Mouse (Mus musculus): ENCODE results near the gene Olfr453. TPM values are rescaled to one million over a fixed set of nuclear protein-coding genes. Genes with fewer than 3 reads are reported as not detected.

Gene Olfr453
- polyA plus RNA-seq, 1 experiment from 2014 or later: not detected

DNA sequence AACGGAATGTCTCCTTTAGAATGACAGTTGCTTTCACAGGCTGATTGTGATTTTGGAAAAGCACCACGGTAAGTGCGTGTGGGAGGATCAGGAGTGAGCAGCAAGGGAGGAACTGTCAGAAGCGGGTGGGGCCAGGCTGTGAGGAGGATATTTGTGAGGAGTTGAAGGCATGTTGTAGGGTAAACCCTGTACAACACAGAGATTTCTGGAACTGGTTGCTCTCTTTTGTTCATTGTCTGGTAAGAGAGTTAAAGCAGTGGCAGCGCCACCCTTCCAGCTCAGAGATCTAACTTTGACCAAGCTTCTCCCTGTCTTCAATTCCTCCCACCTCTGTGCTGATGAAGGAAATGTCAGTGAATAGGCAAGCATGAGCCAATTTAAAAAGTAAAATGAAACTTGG lies 3.1 kb downstream of the Olfr453 start:
- WGBS: 59% methylated on average over 5 of the region's 5 CpGs

DNA sequence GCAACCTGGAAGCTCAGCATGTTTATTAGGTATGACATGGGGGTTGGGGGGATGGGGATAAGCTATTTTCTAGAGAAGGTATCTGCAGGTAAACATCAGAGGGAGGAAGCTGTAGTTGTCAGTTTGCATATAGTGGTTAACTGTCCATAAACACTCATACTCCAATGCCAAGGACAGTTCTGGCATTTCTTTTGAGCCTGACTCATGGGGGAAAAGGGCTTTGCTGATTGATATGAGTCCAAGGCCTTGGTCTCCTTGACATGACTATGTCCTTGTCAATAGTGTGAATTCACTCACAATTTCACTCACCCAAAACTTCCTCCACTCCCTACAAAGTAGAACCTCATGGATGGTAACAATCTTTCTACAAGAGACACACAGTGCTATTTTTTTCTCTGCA lies 8.7 kb downstream of the Olfr453 start:
- Histone ChIP-seq H3K4me2 (ENCODE audit: low read length) (no peak overlapping the region), H3K27me3 (ENCODE audit: control insufficient read depth, insufficient read depth, low read length) (no peaks in the 10 kb centered on the region), H3K27ac (replicated peaks in 1 of 2; ENCODE audit: control insufficient read depth in 1 of 2, insufficient read depth in 1 of 2, low read depth in 2 of 2, low read length in 2 of 2) (no peak overlapping the region), H3K4me3 (ENCODE audit: control insufficient read depth in 1 of 2, insufficient read depth in 1 of 2, low read depth in 1 of 2, low read length in 2 of 2) (no peak overlapping the region), H3K9me3 (ENCODE audit: control insufficient read depth, low read length) (0 out of 2 replicates have a peak, but pooled peaks cover 5% of the 10 kb centered on the region), H3K36me3 (ENCODE audit: control insufficient read depth, insufficient read depth, low read length) (no peaks in the 10 kb centered on the region), H3K4me1 (ENCODE audit: control insufficient read depth in 2 of 2, insufficient read depth in 2 of 2, low read length in 2 of 2) (no peaks in the 10 kb centered on the region), H3K9ac (ENCODE audit: low read length) (no peak overlapping the region)
- no peak for ATAC-seq (ENCODE audit: insufficient number of reproducible peaks, insufficient read depth, low FRiP score, low read depth)

More for the DNA sequence above, 3.1 kb downstream of the Olfr453 start:
- no peaks in the 10 kb centered on the region for H3K9me3 ChIP-seq (ENCODE audit: control insufficient read depth, low read length)
- no peaks in the 10 kb centered on the region for H3K27me3 ChIP-seq (ENCODE audit: control insufficient read depth, insufficient read depth, low read length)
- no peak overlapping the region for H3K4me2 ChIP-seq (ENCODE audit: low read length)
- no peak overlapping the region for H3K27ac ChIP-seq (replicated peaks in 1 of 2; ENCODE audit: control insufficient read depth in 1 of 2, insufficient read depth in 1 of 2, low read depth in 2 of 2, low read length in 2 of 2)
- no peaks in the 10 kb centered on the region for H3K4me1 ChIP-seq (ENCODE audit: control insufficient read depth in 2 of 2, insufficient read depth in 2 of 2, low read length in 2 of 2)
- no peak for ATAC-seq (ENCODE audit: insufficient number of reproducible peaks, insufficient read depth, low FRiP score, low read depth)
- no peaks in the 10 kb centered on the region for H3K36me3 ChIP-seq (ENCODE audit: control insufficient read depth, insufficient read depth, low read length)
- no peak overlapping the region for H3K4me3 ChIP-seq (ENCODE audit: control insufficient read depth in 1 of 2, insufficient read depth in 1 of 2, low read depth in 1 of 2, low read length in 2 of 2)
- H3K9ac ChIP-seq (ENCODE audit: low read length): no peak overlapping the region

DNA sequence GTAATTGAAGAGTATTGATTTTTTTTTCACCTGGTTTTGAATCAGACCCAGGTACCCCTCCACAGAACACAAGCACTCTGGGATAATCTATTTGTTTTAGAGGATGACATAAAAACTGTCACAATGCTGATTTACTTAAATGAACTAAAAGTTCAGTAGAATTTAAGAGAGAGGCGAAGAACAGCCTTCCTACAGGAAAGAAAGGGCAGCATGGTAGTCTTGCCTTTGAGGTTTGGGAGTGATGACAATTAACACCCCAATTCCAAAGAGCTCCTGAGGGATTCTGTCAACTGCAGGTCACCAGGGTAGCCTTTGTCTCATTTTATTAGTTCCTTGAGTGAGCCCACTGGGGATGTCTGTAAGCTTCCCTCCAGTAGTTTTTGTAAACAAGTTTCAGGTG lies 16.9 kb downstream of the Olfr453 start, which contains the start of gene Olfr38:
Olfr38 (plus strand) TSS at position 301 of the 400 bp plus-strand sequence.
- no peaks in the 10 kb centered on the region for H3K27me3 ChIP-seq (ENCODE audit: control insufficient read depth, insufficient read depth, low read length)
- no peaks in the 10 kb centered on the region for H3K36me3 ChIP-seq (ENCODE audit: control insufficient read depth, insufficient read depth, low read length)
- H3K4me2 ChIP-seq (ENCODE audit: low read length): no peak within 1 kb of the TSS
- WGBS: 71% methylated on average over 1 of the region's 1 CpGs
- H3K27ac ChIP-seq (replicated peaks in 1 of 2; ENCODE audit: control insufficient read depth in 1 of 2, insufficient read depth in 1 of 2, low read depth in 2 of 2, low read length in 2 of 2): no peak within 1 kb of the TSS
- no peak within 1 kb of the TSS for H3K4me3 ChIP-seq (ENCODE audit: control insufficient read depth in 1 of 2, insufficient read depth in 1 of 2, low read depth in 1 of 2, low read length in 2 of 2)
- H3K9ac ChIP-seq (ENCODE audit: low read length): no peak within 1 kb of the TSS
- H3K9me3 ChIP-seq (ENCODE audit: control insufficient read depth, low read length): no peaks in the 10 kb centered on the region
- H3K4me1 ChIP-seq (ENCODE audit: control insufficient read depth in 2 of 2, insufficient read depth in 2 of 2, low read length in 2 of 2): no peaks in the 10 kb centered on the region
- no peak for ATAC-seq (ENCODE audit: insufficient number of reproducible peaks, insufficient read depth, low FRiP score, low read depth)

DNA sequence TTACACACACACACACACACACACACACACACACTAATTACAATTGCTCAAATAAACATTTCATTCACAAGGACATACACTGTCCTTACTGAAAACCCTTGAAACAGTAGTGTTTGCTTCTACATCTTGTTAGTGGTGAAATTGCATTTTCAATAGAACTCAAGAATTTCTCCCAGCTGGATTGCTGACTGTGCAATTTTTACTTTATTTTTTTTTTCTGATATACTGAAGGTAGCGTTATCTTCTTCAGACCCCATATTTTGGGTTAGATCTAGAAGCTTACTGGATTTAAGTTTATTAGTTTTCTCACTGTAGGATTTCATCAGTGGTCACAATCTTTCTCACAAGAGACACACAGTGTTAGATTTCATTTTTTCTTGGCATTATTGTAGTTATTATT lies 37.9 kb downstream of the Olfr453 start:
- WGBS: 80% methylated on average over 1 of the region's 1 CpGs

GRCm38 (mm10) chr6:42784793-42785192 lies 45.6 kb downstream of the Olfr453 start, which contains the start of gene Olfr452:
Gene Olfr452, plus strand, starts transcription at chr6:42785093.
- Histone ChIP-seq H3K4me2 (ENCODE audit: low read length) (no peak within 1 kb of the TSS), H3K27ac (replicated peaks in 1 of 2; ENCODE audit: control insufficient read depth in 1 of 2, insufficient read depth in 1 of 2, low read depth in 2 of 2, low read length in 2 of 2) (no peak within 1 kb of the TSS), H3K27me3 (ENCODE audit: control insufficient read depth, insufficient read depth, low read length) (no peaks in the 10 kb centered on the region), H3K36me3 (ENCODE audit: control insufficient read depth, insufficient read depth, low read length) (no peaks in the 10 kb centered on the region), H3K4me1 (ENCODE audit: control insufficient read depth in 2 of 2, insufficient read depth in 2 of 2, low read length in 2 of 2) (no peaks in the 10 kb centered on the region), H3K9me3 (ENCODE audit: control insufficient read depth, low read length) (no peaks in the 10 kb centered on the region), H3K4me3 (ENCODE audit: control insufficient read depth in 1 of 2, insufficient read depth in 1 of 2, low read depth in 1 of 2, low read length in 2 of 2) (no peak within 1 kb of the TSS), H3K9ac (ENCODE audit: low read length) (no peak within 1 kb of the TSS)
- ATAC-seq (ENCODE audit: insufficient number of reproducible peaks, insufficient read depth, low FRiP score, low read depth): no peak

More for the DNA sequence above, 37.9 kb downstream of the Olfr453 start:
- Histone ChIP-seq H3K9ac (ENCODE audit: low read length) (no peak overlapping the region), H3K4me2 (ENCODE audit: low read length) (no peak overlapping the region), H3K4me3 (ENCODE audit: control insufficient read depth in 1 of 2, insufficient read depth in 1 of 2, low read depth in 1 of 2, low read length in 2 of 2) (no peak overlapping the region), H3K27ac (replicated peaks in 1 of 2; ENCODE audit: control insufficient read depth in 1 of 2, insufficient read depth in 1 of 2, low read depth in 2 of 2, low read length in 2 of 2) (no peak overlapping the region), H3K4me1 (ENCODE audit: control insufficient read depth in 2 of 2, insufficient read depth in 2 of 2, low read length in 2 of 2) (no peaks in the 10 kb centered on the region), H3K27me3 (ENCODE audit: control insufficient read depth, insufficient read depth, low read length) (no peaks in the 10 kb centered on the region), H3K9me3 (ENCODE audit: control insufficient read depth, low read length) (no peaks in the 10 kb centered on the region), H3K36me3 (ENCODE audit: control insufficient read depth, insufficient read depth, low read length) (no peaks in the 10 kb centered on the region)
- no peak for ATAC-seq (ENCODE audit: insufficient number of reproducible peaks, insufficient read depth, low FRiP score, low read depth)

DNA sequence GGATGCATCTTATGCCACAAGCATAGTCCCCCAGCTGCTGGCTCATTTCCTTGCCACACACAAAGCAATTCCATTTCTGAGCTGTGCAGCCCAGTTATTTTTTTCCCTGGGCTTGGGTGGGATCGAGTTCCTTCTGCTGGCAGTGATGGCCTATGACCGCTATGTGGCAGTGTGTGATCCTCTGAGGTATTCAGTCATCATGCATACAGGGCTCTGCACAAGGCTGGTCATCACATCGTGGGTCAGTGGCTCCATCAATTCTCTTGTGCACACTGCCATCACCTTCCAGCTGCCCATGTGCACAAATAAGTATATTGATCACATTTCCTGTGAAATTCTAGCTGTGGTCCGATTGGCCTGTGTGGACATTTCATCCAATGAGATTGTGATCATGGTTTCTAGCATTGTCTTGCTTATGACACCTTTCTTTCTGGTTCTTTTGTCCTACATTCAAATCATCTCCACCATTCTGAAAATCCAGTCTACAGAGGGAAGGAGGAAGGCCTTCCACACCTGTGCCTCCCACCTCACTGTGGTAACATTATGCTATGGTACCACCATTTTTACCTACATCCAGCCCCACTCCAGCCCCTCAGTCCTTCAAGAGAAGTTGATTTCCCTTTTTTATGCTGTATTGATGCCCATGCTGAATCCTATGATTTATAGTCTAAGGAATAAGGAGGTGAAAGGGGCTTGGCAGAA lies 51.2 kb downstream of the Olfr453 start:
- no peaks in the 10 kb centered on the region for H3K4me1 ChIP-seq (ENCODE audit: control insufficient read depth in 2 of 2, insufficient read depth in 2 of 2, low read length in 2 of 2)
- H3K9me3 ChIP-seq (ENCODE audit: control insufficient read depth, low read length): no peaks in the 10 kb centered on the region
- H3K9ac ChIP-seq (ENCODE audit: low read length): no peak overlapping the region
- 37% methylated on average over 4 of the region's 4 CpGs for WGBS
- H3K27me3 ChIP-seq (ENCODE audit: control insufficient read depth, insufficient read depth, low read length): no peaks in the 10 kb centered on the region
- H3K4me2 ChIP-seq (ENCODE audit: low read length): no peak overlapping the region
- no peak overlapping the region for H3K27ac ChIP-seq (replicated peaks in 1 of 2; ENCODE audit: control insufficient read depth in 1 of 2, insufficient read depth in 1 of 2, low read depth in 2 of 2, low read length in 2 of 2)
- no peak overlapping the region for H3K4me3 ChIP-seq (ENCODE audit: control insufficient read depth in 1 of 2, insufficient read depth in 1 of 2, low read depth in 1 of 2, low read length in 2 of 2)
- ATAC-seq (ENCODE audit: insufficient number of reproducible peaks, insufficient read depth, low FRiP score, low read depth): no peak
- H3K36me3 ChIP-seq (ENCODE audit: control insufficient read depth, insufficient read depth, low read length): no peaks in the 10 kb centered on the region

DNA sequence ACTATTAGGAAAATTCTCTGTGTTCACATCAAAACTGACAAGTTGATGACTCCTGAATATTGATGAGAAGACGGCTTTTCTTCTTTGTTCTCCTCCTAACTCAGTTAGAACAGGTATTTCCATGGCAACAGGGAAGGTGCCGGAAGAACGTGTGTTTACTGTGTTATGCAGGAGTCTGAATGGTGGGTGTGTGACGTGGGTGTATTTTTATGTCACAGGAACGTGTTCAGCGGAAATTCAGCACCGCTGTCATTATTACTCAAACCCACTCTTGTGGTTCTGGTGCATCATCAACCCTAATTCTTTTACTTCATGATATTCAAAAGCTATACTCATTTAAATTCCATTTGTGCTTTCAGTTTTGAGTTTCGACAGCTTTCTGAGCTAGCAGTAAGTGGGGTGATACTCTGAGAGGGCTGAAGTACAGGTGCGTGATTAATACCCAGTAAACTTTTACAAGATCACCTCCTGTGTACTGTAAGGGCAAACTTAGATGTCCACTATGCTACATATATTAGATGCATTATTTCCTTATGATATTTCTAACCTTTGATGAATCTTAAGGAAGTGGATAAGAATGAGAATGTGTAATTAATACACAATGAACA lies 51.9 kb downstream of the Olfr453 start:
- no peaks in the 10 kb centered on the region for H3K4me1 ChIP-seq (ENCODE audit: control insufficient read depth in 2 of 2, insufficient read depth in 2 of 2, low read length in 2 of 2)
- H3K4me2 ChIP-seq (ENCODE audit: low read length): no peak overlapping the region
- H3K27ac ChIP-seq (replicated peaks in 1 of 2; ENCODE audit: control insufficient read depth in 1 of 2, insufficient read depth in 1 of 2, low read depth in 2 of 2, low read length in 2 of 2): no peak overlapping the region
- no peak overlapping the region for H3K9ac ChIP-seq (ENCODE audit: low read length)
- no peak for ATAC-seq (ENCODE audit: insufficient number of reproducible peaks, insufficient read depth, low FRiP score, low read depth)
- no peaks in the 10 kb centered on the region for H3K9me3 ChIP-seq (ENCODE audit: control insufficient read depth, low read length)
- no peaks in the 10 kb centered on the region for H3K27me3 ChIP-seq (ENCODE audit: control insufficient read depth, insufficient read depth, low read length)
- 79% methylated on average over 9 of the region's 9 CpGs for WGBS
- no peak overlapping the region for H3K4me3 ChIP-seq (ENCODE audit: control insufficient read depth in 1 of 2, insufficient read depth in 1 of 2, low read depth in 1 of 2, low read length in 2 of 2)
- no peaks in the 10 kb centered on the region for H3K36me3 ChIP-seq (ENCODE audit: control insufficient read depth, insufficient read depth, low read length)

Measured in heart, embryonic 14.5 days (tissue).